Comparison of ENCODE assay signal across 9 mouse cellular contexts in the genomic region with DNA sequence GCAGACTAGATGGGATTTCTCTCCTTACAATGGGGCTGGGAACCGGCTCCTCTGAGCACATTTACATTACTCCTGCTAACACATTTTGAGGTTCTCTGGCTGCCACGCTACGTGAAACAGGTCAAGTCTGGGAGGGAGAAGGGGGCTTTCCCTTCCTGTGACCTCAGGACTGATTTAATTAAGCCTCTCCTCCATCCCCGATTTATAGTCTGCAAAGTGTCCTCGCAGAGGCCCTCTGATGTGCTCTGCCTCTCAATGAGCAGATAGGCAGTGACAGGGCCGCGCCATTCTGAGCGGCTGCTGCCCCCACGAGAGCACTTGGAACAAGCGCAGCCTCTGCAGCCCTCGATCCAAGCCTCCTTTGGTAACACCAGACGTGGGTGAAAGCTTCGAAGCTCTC.
DNase-seq lines count a peak whose midpoint lies in the region; ATAC-seq and TF ChIP-seq lines count a peak whose summit lies in the region.
"Had no signal": no experiment of that assay in that cellular context is flagged by ENCODE, and none has a peak within 500 bp of the region (broad histone marks: within the 10 kb centered on the region; RNA-seq: fewer than 3 reads in every experiment).

No protein-coding gene starts in this region.

- no peak overlapping the region for H3K4me3 ChIP-seq in CH12.LX (replicated peaks in 1 of 3; ENCODE audit: low read depth in 2 of 3, low read length in 2 of 3, poor library complexity in 1 of 3)
- peak overlapping the region; percentile 0; the same call in 1 of the 2 replicates for H3K4me3 ChIP-seq in forebrain, embryonic 15.5 days
- H3K4me3 ChIP-seq: erythroblast, embryonic 14.5 days had no signal

- H3K79me2 ChIP-seq in CH12.LX (replicated peaks; ENCODE audit: control insufficient read depth, extremely low read depth, insufficient read depth, poor library complexity, severe bottlenecking): no peaks in the 10 kb centered on the region

- no peak overlapping the region for H3K4me2 ChIP-seq in CH12.LX (ENCODE audit: insufficient read depth, low read depth, poor library complexity, severe bottlenecking)
- 0 out of 2 replicates have a peak overlapping the region, but pooled peaks have one; percentile 27 for H3K4me2 ChIP-seq in forebrain, embryonic 15.5 days (replicated peaks)

- no peak for TF ChIP-seq POLR2A in CH12.LX (IDR thresholded peaks at IDR 0.05; ENCODE audit: low read depth, low read length)

- DNase-seq in CH12.LX (ENCODE audit: extremely low read depth): peak; percentile 62
- DNase-seq in heart, postnatal 14 days: peak; percentile 81 to 84
- DNase-seq in layer of hippocampus, adult 11-12 months (ENCODE audit: low spot score): peak; percentile 89
- peak; percentile 58 to 64 for DNase-seq in lung, adult 18-20 months
- DNase-seq in thymus, adult 18-20 months: peak; percentile 61 to 62

- ATAC-seq in cerebellum, adult (ENCODE audit: insufficient number of reproducible peaks, low FRiP score, low TSS enrichment): peak; percentile 97
- peak; percentile 94 for ATAC-seq in forebrain, embryonic 15.5 days (replicated peaks)
- ATAC-seq in neutrophil, adult 5-6 weeks (ENCODE audit: extremely low read depth, insufficient number of reproducible peaks, low FRiP score, poor library complexity, severe bottlenecking): 0 out of 2 replicates have a peak, but pooled peaks have one; percentile 42

- peak; percentile 95 for TF ChIP-seq RAD21 in CH12.LX (IDR thresholded peaks at IDR 0.05; ENCODE audit: low read depth, low read length)

- no peak overlapping the region for H3K9ac ChIP-seq in CH12.LX (ENCODE audit: insufficient read depth, low read depth)
- H3K9ac ChIP-seq in forebrain, embryonic 15.5 days (replicated peaks): peak overlapping the region; percentile 24; the same call in 1 of the 2 replicates

- 0% methylated on average over 13 of the region's 13 CpGs for WGBS in forebrain, embryonic 15.5 days

- no peak overlapping the region for H3K27ac ChIP-seq in CH12.LX (ENCODE audit: insufficient read depth, low read depth)
- H3K27ac ChIP-seq in forebrain, embryonic 15.5 days (replicated peaks): peak overlapping the region; percentile 49; the same call in 1 of the 2 replicates

- TF ChIP-seq EP300 in CH12.LX (IDR thresholded peaks at IDR 0.05; ENCODE audit: low read length): no peak

- intact Hi-C loops in heart, postnatal 14 days (cut with DNase I): loop anchor here (2.0 to 5.0 kb wide), 5 partner anchors 139 to 683 kb away; no protein-coding TSS in a partner anchor

- in situ Hi-C loops in CH12.LX (cut with MboI; ENCODE audit: low pct_ligation_motif_present, low pct_unique_long_range_greater_than_20kb, low sequenced_read_pairs): loop anchor here (5.0 to 25.0 kb wide), 3 partner anchors 334 to 681 kb away; a partner anchor contains a TSS

- peaks cover 0 to 25% of the 10 kb centered on the region in 2 experiments; a peak in 2 of 4 replicates for H3K4me1 ChIP-seq in CH12.LX (ENCODE audit: control insufficient read depth in 1 of 2, insufficient read depth in 2 of 2)
- H3K4me1 ChIP-seq in forebrain, embryonic 15.5 days: peaks cover 22% of the 10 kb centered on the region

- H3K36me3 ChIP-seq in CH12.LX (replicated peaks in 1 of 2; ENCODE audit: control insufficient read depth in 1 of 2, insufficient read depth in 1 of 2, low read length in 1 of 2): no peaks in the 10 kb centered on the region
- H3K36me3 ChIP-seq in forebrain, embryonic 15.5 days: no peaks in the 10 kb centered on the region

- dilution Hi-C loops in CH12.LX (cut with MboI; ENCODE audit: extremely low pct_ligation_motif_present, extremely low pct_unique_long_range_greater_than_20kb, low sequenced_read_pairs): no loop called here

- peaks cover 3% of the 10 kb centered on the region for H3K9me3 ChIP-seq in CH12.LX (replicated peaks; ENCODE audit: low read length)
- H3K9me3 ChIP-seq in forebrain, embryonic 15.5 days: no peaks in the 10 kb centered on the region

- H3K27me3 ChIP-seq in CH12.LX (replicated peaks): no peaks in the 10 kb centered on the region
- no peaks in the 10 kb centered on the region for H3K27me3 ChIP-seq in forebrain, embryonic 15.5 days

- peak in 1 of 2 experiments; percentile 92; a peak in 2 of 4 replicates for TF ChIP-seq CTCF in CH12.LX (conservative IDR thresholded peaks at IDR 0.05 in 1 of 2, IDR thresholded peaks at IDR 0.05 in 1 of 2; ENCODE audit: low read depth in 2 of 2, low read length in 2 of 2)

TF ChIP-seq in CH12.LX, 34 proteins besides CTCF, POLR2A, EP300 and RAD21:
- TF ChIP-seq IRF4 (IDR thresholded peaks at IDR 0.05; ENCODE audit: low read depth, low read length) (peak; percentile 59), MYC (IDR thresholded peaks at IDR 0.05; ENCODE audit: low read depth, low read length) (no peak), TBP (conservative IDR thresholded peaks at IDR 0.05; ENCODE audit: low read depth, low read length) (no peak), SMC3 (IDR thresholded peaks at IDR 0.05; ENCODE audit: low read depth, low read length) (peak; percentile 97), ZKSCAN1 (IDR thresholded peaks at IDR 0.05; ENCODE audit: borderline replicate concordance, low read depth, low read length) (no peak), TCF12 (IDR thresholded peaks at IDR 0.05; ENCODE audit: low read depth, low read length) (0 out of 2 replicates have a peak, but pooled peaks have one; percentile 24), ETS1 (conservative IDR thresholded peaks at IDR 0.05; ENCODE audit: low read depth, low read length) (no peak), ZC3H11A (IDR thresholded peaks at IDR 0.05; ENCODE audit: low read depth, low read length) (peak; percentile 96)

Comparison
In these comparisons a context has a peak if more than half of its experiments do, and no peak if none do; other contexts are left out.
1. ATAC-seq: peak in every context shown above with its lines; median percentile 97 in cerebellum, adult; 94 in forebrain, embryonic 15.5 days; 42 in neutrophil, adult 5-6 weeks.